Mouse (Mus musculus) thymus, adult 18-20 months (tissue): Measurements from ENCODE around the gene Hspa1a.
A peak's percentile ranks its signal among the peaks of the same experiment; 100 is the strongest.
"Not testable (repeated sequence)": the region's sequence is repeated elsewhere in the genome, so short reads cannot be mapped to it uniquely, and the experiment has no call there.

Experiments
- DNase-seq, 2 experiments: peaks; one replicate each; pipeline ENCODE4 v3.0.0; 2022; ENCODE audit warnings: mixed read lengths in 2 of 2

The Hspa1a gene

GRCm38 (mm10) chr17:34962841-34963240 lies 9.1 kb downstream of the Hspa1a start:
- DNase-seq, result no peak

GRCm38 (mm10) chr17:34962125-34962524 lies 9.8 kb downstream of the Hspa1a start:
- DNase-seq, result no peak

- no peak for DNase-seq
These were observed 11.1 kb downstream of the Hspa1a start for GRCm38 (mm10) chr17:34960702-34961493.

GRCm38 (mm10) chr17:34959881-34960515 lies 12.0 kb downstream of the Hspa1a start:
- DNase-seq, result no peak

GRCm38 (mm10) chr17:34959130-34959778 lies 12.7 kb downstream of the Hspa1a start, which contains the start of gene Hspa1b:
TSS of gene Hspa1b (minus strand) at chr17:34959238.
- DNase-seq, result peak; percentile 63 to 76

- DNase-seq, result not testable (repeated sequence)
These were observed 13.2 kb downstream of the Hspa1a start for GRCm38 (mm10) chr17:34958734-34959129.

GRCm38 (mm10) chr17:34957966-34958365 lies 14.0 kb downstream of the Hspa1a start:
- DNase-seq, result not testable (repeated sequence)

GRCm38 (mm10) chr17:34957291-34957690 lies 14.7 kb downstream of the Hspa1a start:
- not testable (repeated sequence) for DNase-seq

GRCm38 (mm10) chr17:34956340-34956739 lies 15.6 kb downstream of the Hspa1a start:
- DNase-seq, result no peak

GRCm38 (mm10) chr17:34955884-34956283 lies 16.1 kb downstream of the Hspa1a start:
- DNase-seq, result no peak

- DNase-seq, result no peak
These were observed 17.1 kb downstream of the Hspa1a start for GRCm38 (mm10) chr17:34954831-34955230.

GRCm38 (mm10) chr17:34953904-34954303 lies 18.1 kb downstream of the Hspa1a start:
- no peak for DNase-seq

GRCm38 (mm10) chr17:34953258-34953657 lies 18.7 kb downstream of the Hspa1a start:
- DNase-seq, result no peak

- peak in 1 of 2 experiments; percentile 44 for DNase-seq
These were observed 19.4 kb downstream of the Hspa1a start for GRCm38 (mm10) chr17:34952378-34953040.

GRCm38 (mm10) chr17:34951636-34952377 lies 20.1 kb downstream of the Hspa1a start:
- DNase-seq, result peak in 1 of 2 experiments; percentile 59

- no peak for DNase-seq
These were observed 21.2 kb downstream of the Hspa1a start for GRCm38 (mm10) chr17:34950514-34951455.

- DNase-seq, result no peak
These were observed 22.4 kb downstream of the Hspa1a start for GRCm38 (mm10) chr17:34949553-34949969.

- DNase-seq, result not testable (repeated sequence)
These were observed 23.0 kb downstream of the Hspa1a start for GRCm38 (mm10) chr17:34948721-34949552.

GRCm38 (mm10) chr17:34947606-34948005 lies 24.4 kb downstream of the Hspa1a start:
- no peak for DNase-seq
